Mouse (Mus musculus) heart, postnatal 0 days (tissue): Measurements from ENCODE around the gene Tctex1d2. TPM values are rescaled to one million over a fixed set of nuclear protein-coding genes. Genes with fewer than 3 reads are reported as not detected.

Source experiments
- ATAC-seq: fragments of 200-750 bp; cut with Nextera tagmentation; 2 replicates; pipeline ENCODE4 v1.8.0; 2017; ENCODE audit warnings: low read depth, moderate number of reproducible peaks, moderate library complexity; ENCODE audit not compliant: insufficient read depth
- DNase-seq: peaks from one replicate; pipeline ENCODE4 v3.0.0-alpha.2; 2016; ENCODE audit warnings: low spot score
- H3K27ac ChIP-seq: fragments of 300-500 bp; sonication (generic); 2 replicates; pipeline ENCODE4 v1.5.1; 2014; ENCODE audit warnings: low read depth, mild to moderate bottlenecking
- H3K27me3 ChIP-seq: fragments of 300-500 bp; sonication (generic); 2 replicates; pipeline ENCODE4 v1.6.1; 2014; ENCODE audit warnings: low read length, mixed read lengths; ENCODE audit not compliant: control insufficient read depth, insufficient read depth
- H3K36me3 ChIP-seq: fragments of 300-500 bp; sonication (generic); replicated peaks from 2 replicates; pipeline ENCODE4 v1.6.1; 2014; ENCODE audit warnings: low read length, mixed read lengths; ENCODE audit not compliant: control insufficient read depth, insufficient read depth
- H3K4me1 ChIP-seq: fragments of 300-500 bp; sonication (generic); 2 replicates; pipeline ENCODE4 v1.6.1; 2014; ENCODE audit warnings: antibody characterized with exemption; ENCODE audit not compliant: control insufficient read depth, insufficient read depth
- H3K4me2 ChIP-seq: fragments of 300-500 bp; sonication (generic); 2 replicates; pipeline ENCODE4 v1.6.1; 2014; ENCODE audit warnings: low read depth, mild to moderate bottlenecking, low read length, moderate library complexity
- H3K4me3 ChIP-seq: fragments of 300-500 bp; sonication (generic); 2 replicates; pipeline ENCODE4 v1.5.1; 2014; ENCODE audit warnings: low read depth, low read length
- H3K9ac ChIP-seq: fragments of 300-500 bp; sonication (generic); replicated peaks from 2 replicates; pipeline ENCODE4 v1.6.1; 2014; ENCODE audit warnings: low read depth, low read length, mixed read lengths
- H3K9me3 ChIP-seq: fragments of 300-500 bp; sonication (generic); replicated peaks from 2 replicates; pipeline ENCODE4 v1.6.1; 2016; ENCODE audit warnings: low read length; ENCODE audit not compliant: control insufficient read depth
- CTCF ChIP-seq: IDR thresholded peaks from 2 replicates; pipeline ENCODE4 v1.5.1; 2016; ENCODE audit warnings: antibody characterized with exemption, control low read depth, low read depth
- EP300 ChIP-seq: IDR thresholded peaks from 2 replicates; pipeline ENCODE4 v1.6.1; 2016; ENCODE audit warnings: antibody characterized with exemption, low read depth
- WGBS: fragments of 180-500 bp; shearing (Covaris S2); extraction: QIAGEN DNeasy Blood & Tissue Kit; methylation state at CpG from one replicate; pipeline ENCODE4 v1.1.7; 2014; 5-methylcytosine and 5-hydroxymethylcytosine counted together
- polyA plus RNA-seq: library from polyadenylated mRNA; unstranded; fragments of >200 nt; fragmentation: Nextera tagmentation; extraction: Ambion mirVana; gene quantifications from 2 replicates; pipeline ENCODE4 v1.2.1, GENCODE M21; 2015
- total RNA-seq: library from RNA; depleted of rRNA; stranded (reverse); fragments of >200 nt; gene quantifications from 2 replicates; pipeline ENCODE4 v1.2.3, GENCODE M21; 2014; ENCODE audit warnings: low replicate concordance

The Tctex1d2 gene
- total and polyA plus RNA-seq, 2 experiments from 2014 or later, result 18.1 to 30.3 TPM

DNA sequence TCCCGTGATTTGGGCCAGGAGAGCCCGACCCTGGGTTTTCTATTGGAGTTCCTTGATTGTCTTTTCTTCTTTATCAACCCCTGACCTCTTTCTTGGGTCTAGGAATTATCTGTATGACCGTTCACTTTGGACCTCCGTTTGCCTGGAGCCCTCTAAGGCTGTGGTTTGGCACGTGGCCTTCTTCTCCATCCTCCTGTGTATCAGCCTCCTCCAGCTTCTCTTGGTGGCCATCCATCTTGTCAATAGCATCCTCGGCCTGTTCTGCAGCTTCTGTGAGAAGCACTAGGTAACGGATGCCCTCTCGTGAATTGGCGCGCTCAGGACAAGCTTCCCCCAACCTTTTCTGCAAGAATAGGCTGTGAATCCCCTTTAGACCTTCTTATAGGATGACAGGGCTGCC, 11.8 kb upstream of the Tctex1d2 start:
- Histone ChIP-seq H3K27me3 (no peaks in the 10 kb centered on the region), H3K4me3 (no peak overlapping the region), H3K27ac (no peak overlapping the region), H3K4me2 (no peak overlapping the region), H3K9me3 (no peaks in the 10 kb centered on the region), H3K4me1 (no peaks in the 10 kb centered on the region), H3K36me3 (no peaks in the 10 kb centered on the region), H3K9ac (no peak overlapping the region)
- 70% methylated on average over 10 of the region's 10 CpGs for WGBS
- ATAC-seq (no peak), DNase-seq (no peak)
- TF ChIP-seq EP300 (no peak), CTCF (no peak)

DNA sequence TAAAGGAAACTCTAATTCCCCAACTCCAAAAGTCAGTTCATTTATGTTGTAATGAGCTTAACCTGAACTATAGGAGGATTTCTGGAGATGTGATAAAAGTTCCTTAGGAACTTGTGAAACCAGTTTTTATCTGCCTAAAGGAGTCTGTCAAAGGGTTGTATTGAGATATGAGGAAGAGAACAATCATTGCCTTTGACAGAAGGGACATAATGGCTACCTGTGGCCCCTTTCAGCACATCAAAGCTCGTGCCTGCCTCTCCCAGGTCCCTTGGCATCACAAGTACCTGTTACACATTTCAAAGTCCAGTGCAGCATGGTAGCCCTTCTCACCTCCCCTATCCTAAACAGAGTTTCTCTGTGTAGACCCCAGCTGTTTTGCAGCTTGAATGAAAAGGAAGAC, 2.0 kb upstream of the Tctex1d2 start:
- TF ChIP-seq CTCF (no peak), EP300 (no peak)
- ATAC-seq (no peak), DNase-seq (no peak)
- H3K27ac ChIP-seq, result no peak overlapping the region
- no peak overlapping the region for H3K9ac ChIP-seq
- H3K4me2 ChIP-seq, result no peak overlapping the region
- no peaks in the 10 kb centered on the region for H3K36me3 ChIP-seq
- H3K4me3 ChIP-seq, result no peak overlapping the region
- 31% methylated on average over 1 of the region's 1 CpGs for WGBS
- H3K9me3 ChIP-seq, result no peaks in the 10 kb centered on the region
- H3K4me1 ChIP-seq, result peaks cover 12% of the 10 kb centered on the region; the same call in 1 of the 2 replicates
- H3K27me3 ChIP-seq, result no peaks in the 10 kb centered on the region

DNA sequence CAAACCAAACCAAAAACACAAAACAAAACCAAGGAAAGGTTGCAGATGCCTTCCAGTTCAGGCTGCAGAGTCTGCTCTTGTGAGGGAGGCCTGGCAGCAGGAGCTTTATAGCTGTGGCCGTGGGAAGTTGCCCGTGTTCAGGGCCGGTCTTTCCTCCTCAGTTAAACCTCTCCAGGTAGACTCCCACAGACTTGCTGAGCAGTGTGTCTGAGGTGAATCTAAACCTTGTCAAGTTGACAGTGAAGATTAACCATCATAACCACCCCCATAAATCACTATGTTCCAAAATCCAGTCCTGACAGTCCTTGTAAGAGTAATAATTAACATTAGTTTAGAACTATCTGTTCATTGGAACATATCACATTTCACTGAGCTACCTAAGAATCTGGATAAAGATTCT, 8.0 kb downstream of the Tctex1d2 start:
- DNase-seq, result no peak
- no peak for ATAC-seq
- 90% methylated on average over 3 of the region's 3 CpGs for WGBS
- Histone ChIP-seq H3K9ac (no peak overlapping the region), H3K4me2 (no peak overlapping the region), H3K27me3 (no peaks in the 10 kb centered on the region), H3K9me3 (no peaks in the 10 kb centered on the region), H3K4me1 (peaks cover 17% of the 10 kb centered on the region), H3K27ac (no peak overlapping the region), H3K36me3 (no peaks in the 10 kb centered on the region), H3K4me3 (no peak overlapping the region)
- TF ChIP-seq EP300 (no peak), CTCF (no peak)

DNA sequence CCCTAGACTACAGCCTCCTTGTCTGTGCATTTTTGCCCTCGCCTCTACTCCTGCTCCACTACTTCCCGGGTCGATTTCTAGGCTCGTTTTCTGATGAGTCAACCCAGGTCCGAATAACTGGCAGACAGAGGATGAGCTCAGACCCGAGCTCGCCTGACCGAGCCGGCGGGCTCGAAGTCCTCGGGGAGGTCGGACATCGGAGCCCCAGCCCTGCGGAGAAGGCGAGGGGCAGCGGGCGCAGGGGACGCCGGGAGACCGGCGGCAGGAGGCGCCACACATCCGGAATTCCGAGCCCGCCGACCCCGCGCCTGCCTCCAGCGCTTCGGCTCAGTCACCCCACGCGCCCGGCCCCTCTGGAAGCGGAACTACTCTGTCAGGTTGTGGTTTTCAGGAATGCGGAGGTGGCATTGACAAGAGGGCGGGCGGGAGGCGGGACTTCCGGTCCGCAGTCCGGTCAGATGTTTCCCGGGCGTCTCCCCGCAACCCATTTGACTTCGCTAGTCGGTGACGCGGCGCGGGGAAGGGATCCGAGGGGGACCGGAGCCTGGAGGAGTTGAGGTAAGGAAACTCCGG, 11.1 kb downstream of the Tctex1d2 start, which contains the start of gene Pcyt1a:
Gene Pcyt1a (plus strand): TSS at position 448 of the 573 bp plus-strand sequence.
- Histone ChIP-seq H3K4me1 (peaks cover 13% of the 10 kb centered on the region), H3K4me3 (peak within 1 kb of the TSS; percentile 75), H3K9ac (peak within 1 kb of the TSS; percentile 81), H3K36me3 (no peaks in the 10 kb centered on the region), H3K27ac (peak within 1 kb of the TSS; percentile 87), H3K27me3 (no peaks in the 10 kb centered on the region), H3K9me3 (no peaks in the 10 kb centered on the region), H3K4me2 (peak within 1 kb of the TSS; percentile 85)
- under 1% methylated on average over 52 of the region's 54 CpGs for WGBS
- DNase-seq (peak; percentile 94), ATAC-seq (peak; percentile 95)
- TF ChIP-seq EP300, result peak; percentile 46
- peak; percentile 30 for TF ChIP-seq CTCF

DNA sequence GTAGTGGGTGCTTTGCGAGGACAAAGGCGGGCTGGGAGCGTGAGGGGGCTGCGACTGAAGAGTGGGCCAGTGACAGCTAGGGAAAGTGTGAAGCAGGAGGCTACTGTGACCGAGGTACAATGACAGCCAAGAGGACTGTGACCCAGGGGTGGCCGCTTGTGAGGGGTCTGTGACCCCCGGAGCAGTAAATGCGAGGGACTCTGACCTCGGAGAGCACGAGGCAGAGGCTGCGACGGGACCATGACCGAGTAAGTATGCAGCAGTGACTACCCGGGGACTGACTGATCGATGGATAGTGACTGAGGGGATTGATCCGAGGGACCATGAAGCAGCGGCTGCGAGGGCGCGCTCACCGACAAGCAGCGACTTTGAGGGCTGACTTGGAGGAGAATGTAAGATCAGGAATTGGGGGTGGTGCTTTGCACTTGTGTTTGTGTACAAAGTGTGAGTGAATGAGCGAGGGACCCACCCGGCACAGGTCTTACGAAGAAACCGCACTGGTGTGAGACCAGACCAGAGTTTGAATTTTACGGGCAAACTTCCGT, 11.6 kb downstream of the Tctex1d2 start:
- Histone ChIP-seq H3K27ac (peak overlapping the region; percentile 87), H3K9me3 (no peaks in the 10 kb centered on the region), H3K27me3 (no peaks in the 10 kb centered on the region), H3K9ac (peak overlapping the region; percentile 81), H3K4me2 (peak overlapping the region; percentile 85), H3K4me3 (peak overlapping the region; percentile 75), H3K36me3 (no peaks in the 10 kb centered on the region), H3K4me1 (peaks cover 13% of the 10 kb centered on the region)
- peak; percentile 46 for ATAC-seq
- WGBS, result under 1% methylated on average over 28 of the region's 28 CpGs
- TF ChIP-seq CTCF (no peak), EP300 (no peak)
- DNase-seq, result peak; percentile 24
